Mouse (Mus musculus) heart, embryonic 11.5 days (tissue): ENCODE results near the gene Taf12. TPM values are rescaled to one million over a fixed set of nuclear protein-coding genes. Genes with fewer than 3 reads are reported as not detected.

Source experiments
- ATAC-seq: fragments of 200-750 bp; cut with Nextera tagmentation; replicated peaks from 2 replicates; pipeline ENCODE4 v1.8.0; 2017; ENCODE audit warnings: moderate library complexity; ENCODE audit not compliant: insufficient number of reproducible peaks, low FRiP score, low TSS enrichment
- H3K27ac ChIP-seq: fragments of 300-500 bp; sonication (generic); 2 replicates; pipeline ENCODE4 v1.5.1; 2014; ENCODE audit warnings: mild to moderate bottlenecking, low read depth, low read length
- H3K27me3 ChIP-seq: fragments of 300-500 bp; sonication (generic); 2 replicates; pipeline ENCODE4 v1.6.1; 2014; ENCODE audit warnings: mild to moderate bottlenecking, low read length, mixed read lengths; ENCODE audit not compliant: control insufficient read depth, insufficient read depth
- H3K36me3 ChIP-seq: fragments of 300-500 bp; sonication (generic); 2 replicates; pipeline ENCODE4 v1.6.1; 2014; ENCODE audit warnings: mild to moderate bottlenecking, low read length, moderate library complexity, mixed read lengths; ENCODE audit not compliant: control insufficient read depth, insufficient read depth
- H3K4me1 ChIP-seq: fragments of 300-500 bp; sonication (generic); 2 replicates; pipeline ENCODE4 v1.6.1; 2014; ENCODE audit warnings: low read length; ENCODE audit not compliant: control insufficient read depth, insufficient read depth
- H3K4me2 ChIP-seq: fragments of 300-500 bp; sonication (generic); 2 replicates; pipeline ENCODE4 v1.6.1; 2014; ENCODE audit warnings: mild to moderate bottlenecking, moderate library complexity
- H3K4me3 ChIP-seq: fragments of 300-500 bp; sonication (generic); 2 replicates; pipeline ENCODE4 v1.5.1; 2014; ENCODE audit warnings: low read depth, low read length
- H3K9ac ChIP-seq: fragments of 300-500 bp; sonication (generic); 2 replicates; pipeline ENCODE4 v1.6.1; 2014; ENCODE audit warnings: mild to moderate bottlenecking, low read depth, low read length, moderate library complexity
- H3K9me3 ChIP-seq: fragments of 300-500 bp; sonication (generic); replicated peaks from 2 replicates; pipeline ENCODE4 v1.6.1; 2016; ENCODE audit warnings: low read length; ENCODE audit not compliant: control insufficient read depth
- WGBS: fragments of 180-500 bp; shearing (Covaris S2); extraction: QIAGEN DNeasy Blood & Tissue Kit; methylation state at CpG from one replicate; pipeline ENCODE4 v1.1.7; 2014; ENCODE audit not compliant: insufficient replicate concordance; 5-methylcytosine and 5-hydroxymethylcytosine counted together
- polyA plus RNA-seq: library from polyadenylated mRNA; unstranded; fragments of >200 nt; fragmentation: Nextera tagmentation; extraction: Ambion mirVana; gene quantifications from 2 replicates; pipeline ENCODE4 v1.2.1, GENCODE M21; 2014

The Taf12 gene
- polyA plus RNA-seq, 1 experiment from 2014 or later: 37.3 TPM

DNA sequence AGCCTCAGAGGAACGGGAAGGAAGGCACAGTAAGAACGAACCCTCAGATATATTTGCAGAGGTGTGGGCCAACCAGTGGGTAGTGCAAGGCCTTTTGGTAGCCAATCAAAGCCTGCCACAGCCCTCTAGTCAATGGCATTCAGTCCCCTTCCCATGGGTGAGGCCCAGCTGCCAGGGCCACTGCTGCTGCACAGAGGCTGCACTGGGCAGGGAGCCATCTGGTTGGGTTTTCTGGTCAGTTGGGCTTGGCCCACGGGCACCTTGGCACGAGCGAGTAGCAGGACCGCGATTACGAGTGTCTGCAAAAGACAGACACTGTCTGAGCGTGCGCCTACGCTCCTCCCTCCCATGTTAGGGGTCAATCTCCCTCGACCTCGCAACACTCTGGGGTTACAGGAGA lies 64.8 kb downstream of the Taf12 start:
- peaks cover 27% of the 10 kb centered on the region for H3K36me3 ChIP-seq
- ATAC-seq: no peak
- peaks cover 14% of the 10 kb centered on the region for H3K4me1 ChIP-seq
- H3K27me3 ChIP-seq: no peaks in the 10 kb centered on the region
- no peak overlapping the region for H3K27ac ChIP-seq
- WGBS: 92% methylated on average over 13 of the region's 13 CpGs
- H3K9ac ChIP-seq: no peak overlapping the region; the same call in 1 of the 2 replicates
- H3K4me2 ChIP-seq: no peak overlapping the region
- no peaks in the 10 kb centered on the region for H3K9me3 ChIP-seq
- no peak overlapping the region for H3K4me3 ChIP-seq

GRCm38 (mm10) chr4:132341451-132341850 lies 67.3 kb downstream of the Taf12 start:
- H3K4me3 ChIP-seq: no peak overlapping the region
- ATAC-seq: no peak
- peaks cover 24% of the 10 kb centered on the region for H3K4me1 ChIP-seq
- H3K36me3 ChIP-seq: peaks cover 21% of the 10 kb centered on the region
- no peak overlapping the region for H3K9ac ChIP-seq
- no peak overlapping the region for H3K27ac ChIP-seq
- H3K4me2 ChIP-seq: no peak overlapping the region
- H3K9me3 ChIP-seq: no peaks in the 10 kb centered on the region
- WGBS: 89% methylated on average over 3 of the region's 3 CpGs
- H3K27me3 ChIP-seq: no peaks in the 10 kb centered on the region

- Histone ChIP-seq H3K4me2 (peak overlapping the region; percentile 85), H3K9ac (peak overlapping the region; percentile 88), H3K27me3 (no peaks in the 10 kb centered on the region), H3K9me3 (no peaks in the 10 kb centered on the region), H3K4me1 (peaks cover 24% of the 10 kb centered on the region), H3K27ac (peak overlapping the region; percentile 8; the same call in 1 of the 2 replicates), H3K36me3 (peaks cover 3% of the 10 kb centered on the region), H3K4me3 (peak overlapping the region; percentile 64)
- WGBS: 4% methylated on average over 13 of the region's 13 CpGs
- ATAC-seq: no peak
Observed at GRCm38 (mm10) chr4:132344403-132345134, 70.4 kb downstream of the Taf12 start.

Other genes with a start within 250 kb of the Taf12 start
- 0.10 and 0.20 TPM in 2 replicates for gene Gm10300, start 199.7 kb upstream of the Taf12 start, polyA plus RNA-seq
- gene Epb41, start 199.1 kb upstream of the Taf12 start, polyA plus RNA-seq: 67.5 and 73.2 TPM in 2 replicates
- 0.53 and 1.3 TPM in 2 replicates for gene Oprd1, start 129.9 kb upstream of the Taf12 start, polyA plus RNA-seq
- 72.5 and 77.9 TPM in 2 replicates for gene Ythdf2, start 62.1 kb upstream of the Taf12 start, polyA plus RNA-seq
- 28.1 and 28.3 TPM in 2 replicates for gene Gmeb1, start 12.8 kb upstream of the Taf12 start, polyA plus RNA-seq
- 0.57 and 1.8 TPM in 2 replicates for gene Rab42, start 29.0 kb downstream of the Taf12 start, polyA plus RNA-seq
- gene Trnau1ap, start 55.2 kb downstream of the Taf12 start, polyA plus RNA-seq: 72.0 and 81.8 TPM in 2 replicates
- 28.1 and 28.2 TPM in 2 replicates for gene Rcc1, start 79.2 kb downstream of the Taf12 start, polyA plus RNA-seq
- 24.5 and 29.1 TPM in 2 replicates for gene Phactr4, start 148.1 kb downstream of the Taf12 start, polyA plus RNA-seq
- gene Med18, start 189.5 kb downstream of the Taf12 start, polyA plus RNA-seq: 12.4 and 17.4 TPM in 2 replicates
- 4.1 and 6.2 TPM in 2 replicates for gene Sesn2, start 236.1 kb downstream of the Taf12 start, polyA plus RNA-seq